Mouse (Mus musculus) hindbrain, postnatal 0 days (tissue): Measurements from ENCODE around the gene Wnt2. TPM values are rescaled to one million over a fixed set of nuclear protein-coding genes. Genes with fewer than 3 reads are reported as not detected.

Experiments
- ATAC-seq: fragments of 200-750 bp; cut with Nextera tagmentation; 2 replicates; pipeline ENCODE4 v1.8.0; 2017; ENCODE audit warnings: mild to moderate bottlenecking, moderate TSS enrichment, moderate library complexity
- DNase-seq: peaks from one replicate; pipeline ENCODE4 v3.0.0-alpha.2; 2015; ENCODE audit warnings: low spot score
- H3K27ac ChIP-seq: fragments of 300-500 bp; sonication (generic); 2 replicates; pipeline ENCODE4 v1.5.1; 2014; ENCODE audit warnings: mild to moderate bottlenecking
- H3K27me3 ChIP-seq: fragments of 300-500 bp; sonication (generic); 2 replicates; pipeline ENCODE4 v1.6.1; 2014; ENCODE audit warnings: low read length, mixed read lengths; ENCODE audit not compliant: insufficient read depth
- H3K36me3 ChIP-seq: fragments of 300-500 bp; sonication (generic); 2 replicates; pipeline ENCODE4 v1.6.1; 2014; ENCODE audit warnings: low read length, mixed read lengths; ENCODE audit not compliant: insufficient read depth
- H3K4me1 ChIP-seq: fragments of 300-500 bp; sonication (generic); 2 replicates; pipeline ENCODE4 v1.6.1; 2014; ENCODE audit warnings: antibody characterized with exemption, low read length, mixed read lengths; ENCODE audit not compliant: insufficient read depth
- H3K4me2 ChIP-seq: fragments of 300-500 bp; sonication (generic); 2 replicates; pipeline ENCODE4 v1.6.1; 2014; ENCODE audit warnings: low read depth, mild to moderate bottlenecking, low read length, moderate library complexity, mixed read lengths
- H3K4me3 ChIP-seq: fragments of 300-500 bp; sonication (generic); 2 replicates; pipeline ENCODE4 v1.5.1; 2014; ENCODE audit warnings: low read length
- H3K9ac ChIP-seq: fragments of 300-500 bp; sonication (generic); replicated peaks from 2 replicates; pipeline ENCODE4 v1.6.1; 2014; ENCODE audit warnings: mild to moderate bottlenecking, low read length, moderate library complexity, mixed read lengths
- H3K9me3 ChIP-seq: fragments of 300-500 bp; sonication (generic); 2 replicates; pipeline ENCODE4 v1.6.1; 2016; ENCODE audit warnings: low read length, mixed read lengths
- CTCF ChIP-seq: IDR thresholded peaks from 2 replicates; pipeline ENCODE4 v1.5.1; 2016; ENCODE audit warnings: antibody characterized with exemption, control low read depth, low read depth
- WGBS: fragments of 180-500 bp; shearing (Covaris S2); extraction: QIAGEN DNeasy Blood & Tissue Kit; methylation state at CpG from one replicate; pipeline ENCODE4 v1.1.7; 2014; 5-methylcytosine and 5-hydroxymethylcytosine counted together
- polyA plus RNA-seq: library from polyadenylated mRNA; unstranded; fragments of >200 nt; fragmentation: Nextera tagmentation; extraction: Ambion mirVana; gene quantifications from 2 replicates; pipeline ENCODE4 v1.2.1, GENCODE M21; 2015
- total RNA-seq: library from RNA; depleted of rRNA; stranded (reverse); fragments of >200 nt; gene quantifications from 2 replicates; pipeline ENCODE4 v1.2.3, GENCODE M21; 2014; rRNA removed

Gene Wnt2
- total and polyA plus RNA-seq, 2 experiments from 2014 or later: 0.33 to 1.2 TPM

DNA sequence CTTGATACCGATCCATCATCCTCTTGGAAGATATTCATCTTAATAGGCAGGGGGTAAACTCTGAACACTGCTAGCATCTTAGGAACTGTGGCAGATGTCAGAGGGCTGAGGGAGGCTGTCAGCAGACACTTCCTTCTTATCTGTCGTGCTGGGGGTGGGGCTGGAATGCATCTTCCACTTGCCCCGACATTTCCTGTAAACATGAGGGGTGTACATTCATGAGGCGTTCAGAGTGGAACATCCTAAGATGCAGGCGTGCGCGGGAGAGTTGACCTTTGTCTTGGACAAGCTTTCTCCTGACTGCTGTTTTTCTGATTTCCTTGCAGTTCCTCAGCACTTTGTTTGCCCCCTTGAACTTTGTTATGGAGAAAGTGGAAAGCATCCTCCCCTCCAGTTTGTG, 88.0 kb downstream of the Wnt2 start:
- no peak for TF ChIP-seq CTCF
- Histone ChIP-seq H3K4me2 (no peak overlapping the region), H3K27me3 (no peaks in the 10 kb centered on the region), H3K36me3 (peaks cover 15% of the 10 kb centered on the region; the same call in 1 of the 2 replicates), H3K27ac (no peak overlapping the region), H3K4me1 (0 out of 2 replicates have a peak, but pooled peaks cover 4% of the 10 kb centered on the region), H3K9me3 (no peaks in the 10 kb centered on the region), H3K4me3 (no peak overlapping the region), H3K9ac (no peak overlapping the region)
- ATAC-seq (no peak), DNase-seq (no peak)
- 40% methylated on average over 7 of the region's 7 CpGs for WGBS

DNA sequence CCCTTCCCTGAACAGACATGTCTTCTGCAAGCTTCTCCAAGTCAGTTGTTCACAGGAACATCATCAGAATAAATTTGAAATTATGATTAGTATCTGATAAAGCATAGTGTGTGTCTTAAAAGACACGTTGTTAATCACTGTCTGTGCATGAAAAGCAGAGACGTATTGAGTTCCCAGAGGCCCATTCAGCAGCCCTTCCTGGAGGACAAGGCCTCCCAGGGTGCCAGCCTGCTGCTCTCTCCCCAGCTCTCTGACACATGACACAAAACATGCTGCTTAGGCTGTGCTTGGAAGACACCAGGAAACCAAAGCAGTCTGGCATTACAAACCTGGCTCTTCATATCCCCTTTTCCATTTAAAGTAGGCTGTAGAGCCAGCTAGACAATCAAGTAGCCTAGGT, 88.5 kb downstream of the Wnt2 start:
- Histone ChIP-seq H3K4me3 (no peak overlapping the region), H3K27ac (no peak overlapping the region), H3K4me1 (0 out of 2 replicates have a peak, but pooled peaks cover 4% of the 10 kb centered on the region), H3K27me3 (no peaks in the 10 kb centered on the region), H3K4me2 (no peak overlapping the region), H3K9ac (no peak overlapping the region), H3K36me3 (peaks cover 15% of the 10 kb centered on the region; the same call in 1 of the 2 replicates), H3K9me3 (no peaks in the 10 kb centered on the region)
- no peak for TF ChIP-seq CTCF
- 3% methylated on average over 2 of the region's 2 CpGs for WGBS
- ATAC-seq: peak; percentile 46; the same call in 1 of the 2 replicates
- DNase-seq: peak; percentile 13

Other genes starting within 250 kb of the Wnt2 start
- not detected in 2 replicates for gene Asz1, start 78.5 kb upstream of the Wnt2 start, total RNA-seq
- gene Asz1, start 78.5 kb upstream of the Wnt2 start, polyA plus RNA-seq: not detected in 2 replicates
- gene Cftr, start 140.1 kb upstream of the Wnt2 start, total RNA-seq: 1.5 and 1.6 TPM in 2 replicates
- 0.70 and 0.87 TPM in 2 replicates for gene Cftr, start 140.1 kb upstream of the Wnt2 start, polyA plus RNA-seq